Mouse (Mus musculus): ENCODE measurements around the gene Sympk. TPM values are rescaled to one million over a fixed set of nuclear protein-coding genes. Genes with fewer than 3 reads are reported as not detected.

Gene Sympk
- polyA plus RNA-seq, 2 experiments: 10.7 to 27.3 TPM

- ATAC-seq (ENCODE audit: insufficient read depth) (no peak), DNase-seq (ENCODE audit: low read depth in 3 of 3, low spot score in 3 of 3) (no peak)
- 0 out of 2 replicates have a peak, but pooled peaks cover 2% of the 10 kb centered on the region for H3K36me3 ChIP-seq (replicated peaks; ENCODE audit: control insufficient read depth, insufficient read depth, low read depth)
- 75% methylated on average over 9 of the region's 9 CpGs for whole genome bisulfite sequencing (ENCODE audit: insufficient replicate concordance)
- H3K27ac ChIP-seq: no peak overlapping the region
- no peak overlapping the region for H3K4me2 ChIP-seq (ENCODE audit: low read depth)
- H3K9me3 ChIP-seq (ENCODE audit: control insufficient read depth, low read length): no peaks in the 10 kb centered on the region
- TF ChIP-seq EP300 (IDR thresholded peaks at IDR 0.05; ENCODE audit: low read depth) (no peak), CTCF (IDR thresholded peaks at IDR 0.05; ENCODE audit: low read depth) (peak; percentile 87)
- H3K27me3 ChIP-seq (ENCODE audit: control insufficient read depth, insufficient read depth, low read length): peaks cover 2% of the 10 kb centered on the region; the same call in 1 of the 2 replicates
- H3K4me3 ChIP-seq (ENCODE audit: insufficient read depth in 1 of 2, low read depth in 2 of 2, low read length in 2 of 2): no peak overlapping the region
- peaks cover 8 to 20% of the 10 kb centered on the region in 2 experiments for H3K4me1 ChIP-seq (replicated peaks; ENCODE audit: control insufficient read depth in 2 of 2, insufficient read depth in 2 of 2, low read length in 1 of 2)
- H3K9ac ChIP-seq (replicated peaks): no peak overlapping the region
These were observed 49.3 kb downstream of the Sympk start for GRCm38 (mm10) chr7:19073504-19073903.

DNA sequence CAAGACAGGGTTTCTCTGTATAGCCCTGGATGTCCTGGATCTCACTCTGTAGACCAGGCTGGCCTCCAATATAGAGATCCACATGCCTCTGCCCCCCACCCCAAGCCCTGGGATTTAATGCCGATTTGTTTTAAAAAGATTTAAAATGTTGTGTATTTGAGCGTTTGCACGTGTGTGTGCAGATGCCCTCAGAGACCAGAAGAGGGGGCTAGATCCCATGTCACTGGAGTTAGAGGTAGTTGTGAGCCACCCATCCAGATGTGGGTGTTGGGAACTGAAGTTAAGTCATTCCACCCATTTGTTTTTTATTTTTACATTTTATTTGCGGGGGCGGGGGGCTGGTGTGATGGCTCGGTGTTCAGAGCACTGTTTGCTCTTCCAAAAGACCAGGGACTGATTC is 50.3 kb downstream of the Sympk start:
- TF ChIP-seq EP300 (IDR thresholded peaks at IDR 0.05; ENCODE audit: low read depth) (no peak), CTCF (IDR thresholded peaks at IDR 0.05; ENCODE audit: low read depth) (peak; percentile 35; the same call in 1 of the 2 replicates)
- H3K9ac ChIP-seq (replicated peaks): no peak overlapping the region
- no peak overlapping the region for H3K27ac ChIP-seq
- H3K4me3 ChIP-seq (ENCODE audit: insufficient read depth in 1 of 2, low read depth in 2 of 2, low read length in 2 of 2): no peak overlapping the region
- DNase-seq (ENCODE audit: low read depth in 3 of 3, low spot score in 3 of 3): no peak
- H3K4me2 ChIP-seq (ENCODE audit: low read depth): no peak overlapping the region
- H3K27me3 ChIP-seq (ENCODE audit: control insufficient read depth, insufficient read depth, low read length): peaks cover 2% of the 10 kb centered on the region; the same call in 1 of the 2 replicates
- H3K4me1 ChIP-seq (replicated peaks; ENCODE audit: control insufficient read depth in 2 of 2, insufficient read depth in 2 of 2, low read length in 1 of 2): peaks cover 8 to 20% of the 10 kb centered on the region in 2 experiments
- H3K9me3 ChIP-seq (ENCODE audit: control insufficient read depth, low read length): no peaks in the 10 kb centered on the region
- 79% methylated on average over 6 of the region's 6 CpGs for WGBS (ENCODE audit: insufficient replicate concordance)
- ATAC-seq (ENCODE audit: insufficient read depth): no peak
- 0 out of 2 replicates have a peak, but pooled peaks cover 2% of the 10 kb centered on the region for H3K36me3 ChIP-seq (replicated peaks; ENCODE audit: control insufficient read depth, insufficient read depth, low read depth)

- H3K9ac ChIP-seq (replicated peaks): peak overlapping the region; percentile 79
- TF ChIP-seq CTCF (IDR thresholded peaks at IDR 0.05; ENCODE audit: low read depth) (no peak), EP300 (IDR thresholded peaks at IDR 0.05; ENCODE audit: low read depth) (no peak)
- peaks cover 8 to 20% of the 10 kb centered on the region in 2 experiments for H3K4me1 ChIP-seq (replicated peaks; ENCODE audit: control insufficient read depth in 2 of 2, insufficient read depth in 2 of 2, low read length in 1 of 2)
- peak overlapping the region; percentile 70 to 85; a peak in 3 of 4 replicates for H3K4me3 ChIP-seq (ENCODE audit: insufficient read depth in 1 of 2, low read depth in 2 of 2, low read length in 2 of 2)
- no peaks in the 10 kb centered on the region for H3K9me3 ChIP-seq (ENCODE audit: control insufficient read depth, low read length)
- peaks cover 2% of the 10 kb centered on the region; the same call in 1 of the 2 replicates for H3K36me3 ChIP-seq (replicated peaks; ENCODE audit: control insufficient read depth, insufficient read depth, low read depth)
- H3K4me2 ChIP-seq (ENCODE audit: low read depth): peak overlapping the region; percentile 95
- peaks cover 2% of the 10 kb centered on the region; the same call in 1 of the 2 replicates for H3K27me3 ChIP-seq (ENCODE audit: control insufficient read depth, insufficient read depth, low read length)
- H3K27ac ChIP-seq: no peak overlapping the region
- ATAC-seq (ENCODE audit: insufficient read depth) (no peak), DNase-seq (ENCODE audit: low read depth in 3 of 3, low spot score in 3 of 3) (no peak)
- WGBS (ENCODE audit: insufficient replicate concordance): 56% methylated on average over 5 of the region's 5 CpGs
These were observed 51.1 kb downstream of the Sympk start for GRCm38 (mm10) chr7:19075231-19075630.

GRCm38 (mm10) chr7:19075723-19076585 is 51.8 kb downstream of the Sympk start, which contains the start of gene Dmwd:
Gene Dmwd (plus strand): TSS chr7:19076227.
- peaks cover 8 to 20% of the 10 kb centered on the region in 2 experiments for H3K4me1 ChIP-seq (replicated peaks; ENCODE audit: control insufficient read depth in 2 of 2, insufficient read depth in 2 of 2, low read length in 1 of 2)

GRCm38 (mm10) chr7:19076586-19076991 is 52.4 kb downstream of the Sympk start:
- no peaks in the 10 kb centered on the region for H3K9me3 ChIP-seq (ENCODE audit: control insufficient read depth, low read length)
- ATAC-seq (ENCODE audit: insufficient read depth) (no peak), DNase-seq (ENCODE audit: low read depth in 3 of 3, low spot score in 3 of 3) (no peak)
- peak overlapping the region; percentile 79 for H3K9ac ChIP-seq (replicated peaks)
- WGBS (ENCODE audit: insufficient replicate concordance): 1% methylated on average over 22 of the region's 22 CpGs
- TF ChIP-seq EP300 (IDR thresholded peaks at IDR 0.05; ENCODE audit: low read depth) (no peak), CTCF (IDR thresholded peaks at IDR 0.05; ENCODE audit: low read depth) (no peak)
- H3K4me1 ChIP-seq (replicated peaks; ENCODE audit: control insufficient read depth in 2 of 2, insufficient read depth in 2 of 2, low read length in 1 of 2): peaks cover 8 to 20% of the 10 kb centered on the region in 2 experiments
- peak overlapping the region; percentile 95 for H3K4me2 ChIP-seq (ENCODE audit: low read depth)
- H3K36me3 ChIP-seq (replicated peaks; ENCODE audit: control insufficient read depth, insufficient read depth, low read depth): peaks cover 14% of the 10 kb centered on the region; the same call in 1 of the 2 replicates
- H3K4me3 ChIP-seq (ENCODE audit: insufficient read depth in 1 of 2, low read depth in 2 of 2, low read length in 2 of 2): peak overlapping the region; percentile 70 to 85
- H3K27me3 ChIP-seq (ENCODE audit: control insufficient read depth, insufficient read depth, low read length): peaks cover 2% of the 10 kb centered on the region; the same call in 1 of the 2 replicates
- no peak overlapping the region for H3K27ac ChIP-seq

More at GRCm38 (mm10) chr7:19075723-19076585, 51.8 kb downstream of the Sympk start, which contains the start of gene Dmwd:
- peak within 1 kb of the TSS; percentile 70 to 85 for H3K4me3 ChIP-seq (ENCODE audit: insufficient read depth in 1 of 2, low read depth in 2 of 2, low read length in 2 of 2)
- H3K27ac ChIP-seq: peak within 1 kb of the TSS; percentile 12; the same call in 1 of the 2 replicates
- 2% methylated on average over 88 of the region's 91 CpGs for WGBS (ENCODE audit: insufficient replicate concordance)
- peak; percentile 86 to 90 (median 88) for DNase-seq (ENCODE audit: low read depth in 3 of 3, low spot score in 3 of 3)
- TF ChIP-seq EP300 (IDR thresholded peaks at IDR 0.05; ENCODE audit: low read depth) (no peak), CTCF (IDR thresholded peaks at IDR 0.05; ENCODE audit: low read depth) (no peak)
- H3K4me2 ChIP-seq (ENCODE audit: low read depth): peak within 1 kb of the TSS; percentile 95
- peaks cover 2% of the 10 kb centered on the region; the same call in 1 of the 2 replicates for H3K27me3 ChIP-seq (ENCODE audit: control insufficient read depth, insufficient read depth, low read length)
- H3K36me3 ChIP-seq (replicated peaks; ENCODE audit: control insufficient read depth, insufficient read depth, low read depth): peaks cover 9% of the 10 kb centered on the region; the same call in 1 of the 2 replicates
- peak within 1 kb of the TSS; percentile 79 for H3K9ac ChIP-seq (replicated peaks)
- no peaks in the 10 kb centered on the region for H3K9me3 ChIP-seq (ENCODE audit: control insufficient read depth, low read length)
- peak; percentile 90 for ATAC-seq (ENCODE audit: insufficient read depth)
